Mouse (Mus musculus): ENCODE measurements at regions not wholly inside any gene's neighbourhood (a gene's known extent, or its start where the extent isn't known, plus 50 kb on each side); places are given as distances from the start of the nearest gene placed in this dataset.
A peak's percentile ranks its signal among the peaks of the same experiment; 100 is the strongest.
"Not testable (repeated sequence)": the region's sequence is repeated elsewhere in the genome, so short reads cannot be mapped to it uniquely, and the experiment has no call there.

DNA sequence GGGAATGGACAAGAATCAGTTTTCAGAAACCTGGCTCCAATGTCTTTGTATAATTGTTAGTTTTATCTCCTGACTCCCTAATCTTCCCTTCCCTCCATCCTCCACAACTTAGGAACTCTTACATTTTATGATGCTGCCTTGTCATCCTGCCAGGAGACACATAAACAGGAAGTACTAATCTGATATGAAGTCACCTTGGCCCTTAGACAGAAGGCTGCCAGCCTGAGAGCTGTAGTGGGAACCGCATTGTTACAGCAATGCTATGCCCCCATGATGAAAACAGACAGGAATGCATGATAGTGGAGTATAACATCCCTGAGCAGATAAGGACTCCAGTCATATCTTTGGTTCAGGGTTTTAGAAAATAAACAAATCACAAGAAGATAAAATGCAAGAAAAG, 734.8 kb upstream of the 4930452B06Rik start:
- H3K27ac ChIP-seq (ENCODE audit: low read depth, low read length), result no peak overlapping the region
- H3K4me2 ChIP-seq (replicated peaks; ENCODE audit: low read depth, low read length), result no peak overlapping the region
- no peaks in the 10 kb centered on the region for H3K4me1 ChIP-seq (ENCODE audit: control insufficient read depth, insufficient read depth, low read length)
- H3K27me3 ChIP-seq (ENCODE audit: control insufficient read depth, insufficient read depth, low read length), result no peaks in the 10 kb centered on the region
- ATAC-seq (ENCODE audit: low FRiP score, low TSS enrichment), result no peak
- whole genome bisulfite sequencing, result 82% methylated on average over 1 of the region's 1 CpGs
- no peak overlapping the region for H3K9ac ChIP-seq (ENCODE audit: low read depth, low read length)
- H3K36me3 ChIP-seq (ENCODE audit: control insufficient read depth, insufficient read depth, low read length), result no peaks in the 10 kb centered on the region
- no peak overlapping the region for H3K4me3 ChIP-seq (ENCODE audit: low read length)
- no peaks in the 10 kb centered on the region for H3K9me3 ChIP-seq (ENCODE audit: control insufficient read depth, low read length)

- Histone ChIP-seq H3K27me3 (ENCODE audit: control insufficient read depth, insufficient read depth, low read length) (no peaks in the 10 kb centered on the region), H3K4me2 (replicated peaks; ENCODE audit: low read depth, low read length) (no peak overlapping the region), H3K9me3 (ENCODE audit: control insufficient read depth, low read length) (no peaks in the 10 kb centered on the region), H3K9ac (ENCODE audit: low read depth, low read length) (no peak overlapping the region), H3K36me3 (ENCODE audit: control insufficient read depth, insufficient read depth, low read length) (no peaks in the 10 kb centered on the region), H3K4me3 (ENCODE audit: low read length) (no peak overlapping the region), H3K27ac (ENCODE audit: low read depth, low read length) (no peak overlapping the region), H3K4me1 (ENCODE audit: control insufficient read depth, insufficient read depth, low read length) (no peaks in the 10 kb centered on the region)
- 19% methylated on average over 4 of the region's 4 CpGs for WGBS
- ATAC-seq (ENCODE audit: low FRiP score, low TSS enrichment), result peak; percentile 77; the same call in 1 of the 2 replicates
Measured at GRCm38 (mm10) chr14:9393271-9393771, 727.3 kb upstream of the 4930452B06Rik start.

GRCm38 (mm10) chr14:9389878-9390536, 724.0 kb upstream of the 4930452B06Rik start:
- H3K27me3 ChIP-seq (ENCODE audit: control insufficient read depth, insufficient read depth, low read length); H3K4me1 ChIP-seq (ENCODE audit: control insufficient read depth, insufficient read depth, low read length); H3K36me3 ChIP-seq (ENCODE audit: control insufficient read depth, insufficient read depth, low read length); ATAC-seq (ENCODE audit: low FRiP score, low TSS enrichment); H3K4me2 ChIP-seq (replicated peaks; ENCODE audit: low read depth, low read length); H3K4me3 ChIP-seq (ENCODE audit: low read length); H3K27ac ChIP-seq (ENCODE audit: low read depth, low read length); H3K9ac ChIP-seq (ENCODE audit: low read depth, low read length); H3K9me3 ChIP-seq (ENCODE audit: control insufficient read depth, low read length): not testable (repeated sequence)
- 95% methylated on average over 5 of the region's 5 CpGs for WGBS

- Histone ChIP-seq H3K9ac (ENCODE audit: low read depth, low read length) (no peak overlapping the region), H3K9me3 (ENCODE audit: control insufficient read depth, low read length) (no peaks in the 10 kb centered on the region), H3K36me3 (ENCODE audit: control insufficient read depth, insufficient read depth, low read length) (no peaks in the 10 kb centered on the region), H3K27ac (ENCODE audit: low read depth, low read length) (no peak overlapping the region), H3K4me3 (ENCODE audit: low read length) (no peak overlapping the region), H3K4me1 (ENCODE audit: control insufficient read depth, insufficient read depth, low read length) (no peaks in the 10 kb centered on the region), H3K4me2 (replicated peaks; ENCODE audit: low read depth, low read length) (no peak overlapping the region), H3K27me3 (ENCODE audit: control insufficient read depth, insufficient read depth, low read length) (no peaks in the 10 kb centered on the region)
- WGBS, result 83% methylated on average over 7 of the region's 7 CpGs
- no peak for ATAC-seq (ENCODE audit: low FRiP score, low TSS enrichment)
Measured at GRCm38 (mm10) chr14:9389180-9389579, 723.1 kb upstream of the 4930452B06Rik start.

All from kidney, embryonic 14.5 days (tissue).